Mouse (Mus musculus): ENCODE results near the gene Paqr7. TPM values are rescaled to one million over a fixed set of nuclear protein-coding genes. Genes with fewer than 3 reads are reported as not detected.
A peak's percentile ranks its signal among the peaks of the same experiment; 100 is the strongest.

Paqr7 gene
- total and polyA plus RNA-seq, 3 experiments, result 0.43 to 2.7 (median 0.89) TPM

DNA sequence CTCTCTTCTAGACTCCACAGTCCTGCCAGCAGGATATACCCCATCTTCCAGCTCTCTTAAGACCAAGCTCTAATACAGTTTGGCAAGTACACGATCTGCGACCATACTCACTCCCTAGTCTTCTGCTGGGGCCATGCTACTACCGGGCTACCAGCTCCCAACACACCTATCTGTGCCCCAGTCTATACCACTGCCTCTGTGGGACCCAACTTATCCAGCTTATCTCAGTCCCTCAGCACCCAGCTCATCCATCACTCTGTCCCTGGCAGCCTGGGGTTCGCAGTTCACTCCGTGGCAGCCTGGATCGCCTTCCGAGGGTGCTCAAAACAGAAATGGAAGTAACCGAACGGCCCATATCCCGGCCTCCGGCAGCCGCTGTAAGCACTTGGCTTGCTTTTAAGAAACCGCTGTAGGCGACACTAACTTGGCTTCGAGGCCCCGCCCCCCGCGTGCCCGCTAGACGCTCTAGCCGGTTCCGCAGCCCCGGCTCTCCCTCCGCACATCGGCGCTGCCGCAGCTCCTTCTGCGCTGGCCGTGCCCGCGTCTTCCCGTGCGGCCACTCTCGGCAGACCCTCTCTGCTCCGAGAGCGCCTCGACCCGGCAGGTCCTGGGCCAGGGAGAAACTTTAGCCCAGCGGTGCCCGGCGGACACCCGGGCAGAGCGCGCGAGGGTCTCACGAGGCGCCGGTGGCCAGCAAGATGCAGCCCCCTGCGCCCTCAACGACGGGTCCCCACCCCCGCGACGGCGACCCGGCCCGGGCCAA, 37.8 kb downstream of the Paqr7 start:
- peak; percentile 37; the same call in 1 of the 2 replicates for TF ChIP-seq MXI1 (IDR thresholded peaks at IDR 0.05; ENCODE audit: low read depth, low read length)
- TF ChIP-seq TCF12 (IDR thresholded peaks at IDR 0.05; ENCODE audit: low read depth, low read length), result no peak
- peak; percentile 47; the same call in 1 of the 2 replicates for TF ChIP-seq UBTF (IDR thresholded peaks at IDR 0.05; ENCODE audit: low read depth, low read length)
- TF ChIP-seq BHLHE40 (IDR thresholded peaks at IDR 0.05; ENCODE audit: low read depth, low read length), result peak; percentile 30; the same call in 1 of the 2 replicates
- dilution Hi-C loops (cut with MboI; ENCODE audit: extremely low pct_ligation_motif_present, extremely low pct_unique_long_range_greater_than_20kb, low sequenced_read_pairs), result no loop called here
- Histone ChIP-seq H3K27me3 (replicated peaks) (peaks cover 15% of the 10 kb centered on the region), H3K9ac (ENCODE audit: insufficient read depth, low read depth) (peak overlapping the region; percentile 78), H3K36me3 (replicated peaks in 1 of 2; ENCODE audit: control insufficient read depth in 1 of 2, insufficient read depth in 1 of 2, low read length in 1 of 2) (peaks cover 12 to 29% of the 10 kb centered on the region in 2 experiments), H3K27ac (ENCODE audit: insufficient read depth, low read depth) (no peak overlapping the region), H3K9me3 (replicated peaks; ENCODE audit: low read length) (no peaks in the 10 kb centered on the region), H3K79me2 (replicated peaks; ENCODE audit: control insufficient read depth, extremely low read depth, insufficient read depth, poor library complexity, severe bottlenecking) (no peaks in the 10 kb centered on the region), H3K4me2 (ENCODE audit: insufficient read depth, low read depth, poor library complexity, severe bottlenecking) (peak overlapping the region; percentile 86), H3K4me3 (replicated peaks in 1 of 3; ENCODE audit: low read depth in 2 of 3, low read length in 2 of 3, poor library complexity in 1 of 3) (peak overlapping the region; percentile 69 to 91 (median 82)), H3K4me1 (ENCODE audit: control insufficient read depth in 1 of 2, insufficient read depth in 2 of 2) (peaks cover 3 to 24% of the 10 kb centered on the region in 2 experiments; a peak in 3 of 4 replicates)
- peak; percentile 54 for DNase-seq (ENCODE audit: extremely low read depth)
- in situ Hi-C loops (cut with MboI; ENCODE audit: low pct_ligation_motif_present, low pct_unique_long_range_greater_than_20kb, low sequenced_read_pairs), result no loop called here

DNA sequence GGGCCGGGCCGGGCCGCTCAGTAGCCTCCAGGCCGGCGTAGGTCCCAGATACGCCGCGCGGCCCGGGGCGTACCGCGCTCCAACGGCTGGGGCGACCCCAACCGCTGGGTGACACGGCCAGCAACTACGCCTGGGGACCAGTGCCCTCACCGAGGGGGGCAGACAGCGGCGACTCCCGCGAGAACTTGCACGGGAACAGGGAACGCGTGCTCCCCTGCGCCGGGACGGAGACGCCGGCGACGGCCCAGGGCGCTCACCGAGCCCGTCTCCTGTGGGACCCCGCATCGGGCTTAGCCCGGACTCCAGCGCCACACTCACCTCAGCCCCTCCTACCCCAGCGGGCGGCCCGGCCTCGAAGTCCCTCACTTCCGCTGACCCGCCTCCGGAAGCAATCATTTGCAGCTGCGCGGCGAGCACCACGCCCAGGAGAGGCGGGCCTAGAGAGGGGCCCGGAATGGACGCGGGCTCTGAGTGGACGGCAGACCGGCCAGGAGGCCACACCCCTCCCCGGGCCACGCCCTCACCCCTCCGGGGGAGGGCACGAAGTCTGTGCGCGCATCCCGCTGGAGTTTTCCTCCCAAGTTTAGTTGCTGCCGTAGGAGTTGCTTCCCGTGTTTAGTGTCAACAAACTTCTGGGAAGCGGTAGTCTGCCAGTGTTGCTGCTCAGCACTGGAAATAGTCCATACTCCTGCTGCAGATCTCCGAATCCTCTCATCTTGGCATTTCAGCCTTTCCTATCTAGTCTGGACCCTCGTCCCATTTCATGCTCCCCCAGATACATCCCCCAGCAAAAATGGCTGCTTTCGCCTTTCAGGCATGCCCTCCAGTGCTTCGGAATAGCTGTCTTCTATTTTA, 38.7 kb downstream of the Paqr7 start, which contains the start of gene Mtfr1l:
TSS of gene Mtfr1l (minus strand) at position 456 of the 855 bp plus-strand sequence.
- DNase-seq (ENCODE audit: extremely low read depth), result peak; percentile 95
- H3K79me2 ChIP-seq (replicated peaks; ENCODE audit: control insufficient read depth, extremely low read depth, insufficient read depth, poor library complexity, severe bottlenecking), result no peaks in the 10 kb centered on the region
- peak within 1 kb of the TSS; percentile 91 for H3K4me2 ChIP-seq (ENCODE audit: insufficient read depth, low read depth, poor library complexity, severe bottlenecking)
- peaks cover 3 to 24% of the 10 kb centered on the region in 2 experiments; a peak in 3 of 4 replicates for H3K4me1 ChIP-seq (ENCODE audit: control insufficient read depth in 1 of 2, insufficient read depth in 2 of 2)
- dilution Hi-C loops (cut with MboI; ENCODE audit: extremely low pct_ligation_motif_present, extremely low pct_unique_long_range_greater_than_20kb, low sequenced_read_pairs) (no loop called here), in situ Hi-C loops (cut with MboI; ENCODE audit: low pct_ligation_motif_present, low pct_unique_long_range_greater_than_20kb, low sequenced_read_pairs) (no loop called here)
- H3K4me3 ChIP-seq (replicated peaks in 1 of 3; ENCODE audit: low read depth in 2 of 3, low read length in 2 of 3, poor library complexity in 1 of 3), result peak within 1 kb of the TSS; percentile 69 to 91 (median 82)
- H3K36me3 ChIP-seq (replicated peaks in 1 of 2; ENCODE audit: control insufficient read depth in 1 of 2, insufficient read depth in 1 of 2, low read length in 1 of 2), result peaks cover 5 to 20% of the 10 kb centered on the region in 2 experiments
- no peaks in the 10 kb centered on the region for H3K9me3 ChIP-seq (replicated peaks; ENCODE audit: low read length)
- H3K9ac ChIP-seq (ENCODE audit: insufficient read depth, low read depth), result peak within 1 kb of the TSS; percentile 78
- H3K27me3 ChIP-seq (replicated peaks), result peaks cover 19% of the 10 kb centered on the region
- no peak within 1 kb of the TSS for H3K27ac ChIP-seq (ENCODE audit: insufficient read depth, low read depth)
- TF ChIP-seq SIN3A (IDR thresholded peaks at IDR 0.05; ENCODE audit: low read length) (no peak; the same call in 1 of the 2 replicates), CHD2 (IDR thresholded peaks at IDR 0.05; ENCODE audit: low read length) (peak; percentile 82; the same call in 1 of the 2 replicates), CHD1 (IDR thresholded peaks at IDR 0.05; ENCODE audit: low read depth, low read length) (no peak), NELFE (IDR thresholded peaks at IDR 0.05; ENCODE audit: low read depth, low read length) (no peak), MAX (IDR thresholded peaks at IDR 0.05; ENCODE audit: low read length) (no peak; the same call in 1 of the 2 replicates), BHLHE40 (IDR thresholded peaks at IDR 0.05; ENCODE audit: low read depth, low read length) (no peak), ZC3H11A (IDR thresholded peaks at IDR 0.05; ENCODE audit: low read depth, low read length) (no peak), POLR2AphosphoS2 (IDR thresholded peaks at IDR 0.05; ENCODE audit: low read depth, low read length) (no peak), MAZ (IDR thresholded peaks at IDR 0.05; ENCODE audit: low read depth, low read length) (peak; percentile 48; the same call in 1 of the 2 replicates), ETS1 (conservative IDR thresholded peaks at IDR 0.05; ENCODE audit: low read depth, low read length) (no peak), POLR2A (IDR thresholded peaks at IDR 0.05; ENCODE audit: low read depth, low read length) (peak; percentile 74), ZNF384 (IDR thresholded peaks at IDR 0.05; ENCODE audit: low read depth, low read length) (no peak), RAD21 (IDR thresholded peaks at IDR 0.05; ENCODE audit: low read depth, low read length) (no peak), MAFK (IDR thresholded peaks at IDR 0.05; ENCODE audit: insufficient replicate concordance, low read length) (no peak), SMC3 (IDR thresholded peaks at IDR 0.05; ENCODE audit: low read depth, low read length) (no peak), JUN (IDR thresholded peaks at IDR 0.05; ENCODE audit: insufficient read depth, low read depth, low read length) (no peak), USF2 (conservative IDR thresholded peaks at IDR 0.05; ENCODE audit: low read depth, low read length) (no peak), IRF4 (IDR thresholded peaks at IDR 0.05; ENCODE audit: low read depth, low read length) (no peak), UBTF (IDR thresholded peaks at IDR 0.05; ENCODE audit: low read depth, low read length) (no peak), ZMIZ1 (IDR thresholded peaks at IDR 0.05; ENCODE audit: low read depth, low read length) (no peak), KAT2A (IDR thresholded peaks at IDR 0.05; ENCODE audit: insufficient replicate concordance, low read length) (0 out of 2 replicates have a peak, but pooled peaks have one; percentile 36), TBP (conservative IDR thresholded peaks at IDR 0.05; ENCODE audit: low read depth, low read length) (0 out of 2 replicates have a peak, but pooled peaks have one; percentile 12), EP300 (IDR thresholded peaks at IDR 0.05; ENCODE audit: low read length) (no peak), E2F4 (IDR thresholded peaks at IDR 0.05; ENCODE audit: insufficient replicate concordance, low read depth, low read length) (no peak), CTCF (conservative IDR thresholded peaks at IDR 0.05 in 1 of 2, IDR thresholded peaks at IDR 0.05 in 1 of 2; ENCODE audit: low read depth in 2 of 2, low read length in 2 of 2) (no peak), JUND (conservative IDR thresholded peaks at IDR 0.05; ENCODE audit: low read depth, low read length) (no peak), TCF12 (IDR thresholded peaks at IDR 0.05; ENCODE audit: low read depth, low read length) (peak; percentile 43; the same call in 1 of the 2 replicates), MYC (IDR thresholded peaks at IDR 0.05; ENCODE audit: low read depth, low read length) (0 out of 2 replicates have a peak, but pooled peaks have one; percentile 16)
